Mouse (Mus musculus) forebrain, embryonic 13.5 days (tissue): Measurements from ENCODE around the gene Ebi3. TPM values are rescaled to one million over a fixed set of nuclear protein-coding genes. Genes with fewer than 3 reads are reported as not detected.
A peak's percentile ranks its signal among the peaks of the same experiment; 100 is the strongest.
"Not testable (repeated sequence)": the region's sequence is repeated elsewhere in the genome, so short reads cannot be mapped to it uniquely, and the experiment has no call there.

Experiments used
- ATAC-seq: fragments of 200-750 bp; cut with Nextera tagmentation; 2 replicates; pipeline ENCODE4 v1.8.0; 2017
- H3K27ac ChIP-seq: fragments of 300-500 bp; sonication (generic); 2 replicates; pipeline ENCODE4 v1.5.1; 2015; ENCODE audit warnings: inconsistent platforms, mild to moderate bottlenecking, moderate library complexity
- H3K27me3 ChIP-seq: fragments of 300-500 bp; sonication (generic); 2 replicates; pipeline ENCODE4 v1.6.1; 2015; ENCODE audit warnings: mild to moderate bottlenecking, inconsistent platforms
- H3K36me3 ChIP-seq: fragments of 300-500 bp; sonication (generic); 2 replicates; pipeline ENCODE4 v1.6.1; 2015; ENCODE audit warnings: mild to moderate bottlenecking, inconsistent platforms; ENCODE audit not compliant: poor library complexity, severe bottlenecking
- H3K4me1 ChIP-seq: fragments of 300-500 bp; sonication (generic); 2 replicates; pipeline ENCODE4 v1.6.1; 2015; ENCODE audit warnings: inconsistent platforms
- H3K4me2 ChIP-seq: fragments of 300-500 bp; sonication (generic); 2 replicates; pipeline ENCODE4 v1.6.1; 2015; ENCODE audit warnings: inconsistent platforms, mild to moderate bottlenecking, moderate library complexity
- H3K4me3 ChIP-seq: fragments of 300-500 bp; sonication (generic); 2 replicates; pipeline ENCODE4 v1.5.1; 2015; ENCODE audit warnings: mild to moderate bottlenecking, inconsistent platforms
- H3K9ac ChIP-seq: fragments of 300-500 bp; sonication (generic); 2 replicates; pipeline ENCODE4 v1.6.1; 2015; ENCODE audit warnings: mild to moderate bottlenecking, inconsistent platforms
- H3K9me3 ChIP-seq: fragments of 300-500 bp; sonication (generic); replicated peaks from 2 replicates; pipeline ENCODE4 v1.6.1; 2016; ENCODE audit warnings: inconsistent platforms
- WGBS: fragments of 180-500 bp; shearing (Covaris S2); methylation state at CpG from one replicate; pipeline ENCODE4 v1.1.7; 2015; 5-methylcytosine and 5-hydroxymethylcytosine counted together
- polyA plus RNA-seq: library from polyadenylated mRNA; unstranded; fragments of >200 nt; fragmentation: Nextera tagmentation; extraction: Ambion mirVana; gene quantifications from 2 replicates; pipeline ENCODE4 v1.2.1, GENCODE M21; 2015

Ebi3 gene
- 2.4 and 2.6 TPM in 2 replicates for polyA plus RNA-seq

DNA sequence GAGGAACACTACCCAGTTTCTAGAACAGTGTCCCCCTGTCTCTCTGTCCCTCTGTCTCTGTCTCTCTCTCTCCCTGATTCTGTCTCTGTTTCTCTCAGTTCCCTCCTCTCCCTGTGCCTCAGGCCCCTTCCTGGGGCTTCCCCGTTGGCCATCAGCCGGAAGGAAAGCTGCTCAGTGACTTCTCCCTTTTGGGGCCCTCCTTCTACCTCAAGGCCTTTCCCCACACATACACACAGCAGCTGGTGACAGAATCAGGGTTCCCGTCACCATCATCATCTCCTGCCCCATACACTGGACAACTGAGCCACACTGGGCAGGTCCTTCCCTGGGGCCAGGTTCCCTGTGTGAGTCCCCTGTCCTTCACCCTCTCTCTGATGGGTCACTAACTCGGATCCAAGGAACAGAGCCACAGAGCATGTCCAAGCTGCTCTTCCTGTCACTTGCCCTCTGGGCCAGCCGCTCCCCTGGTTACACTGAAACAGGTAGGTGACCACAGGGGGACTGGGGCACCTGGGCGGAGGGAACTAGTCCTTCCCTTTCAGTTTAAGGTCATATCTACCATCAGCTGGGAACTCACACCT, at the start of gene Ebi3:
TSS of gene Ebi3 (plus strand) at position 194 of the 581 bp plus-strand sequence.
- Histone ChIP-seq H3K27me3 (peaks cover 33% of the 10 kb centered on the region), H3K9me3 (no peaks in the 10 kb centered on the region), H3K27ac (no peak within 1 kb of the TSS), H3K9ac (0 out of 2 replicates have a peak within 1 kb of the TSS, but pooled peaks have one; percentile 2), H3K36me3 (no peaks in the 10 kb centered on the region), H3K4me2 (no peak within 1 kb of the TSS), H3K4me3 (no peak within 1 kb of the TSS), H3K4me1 (peaks cover 17% of the 10 kb centered on the region)
- WGBS, result 86% methylated on average over 6 of the region's 6 CpGs
- ATAC-seq, result no peak

DNA sequence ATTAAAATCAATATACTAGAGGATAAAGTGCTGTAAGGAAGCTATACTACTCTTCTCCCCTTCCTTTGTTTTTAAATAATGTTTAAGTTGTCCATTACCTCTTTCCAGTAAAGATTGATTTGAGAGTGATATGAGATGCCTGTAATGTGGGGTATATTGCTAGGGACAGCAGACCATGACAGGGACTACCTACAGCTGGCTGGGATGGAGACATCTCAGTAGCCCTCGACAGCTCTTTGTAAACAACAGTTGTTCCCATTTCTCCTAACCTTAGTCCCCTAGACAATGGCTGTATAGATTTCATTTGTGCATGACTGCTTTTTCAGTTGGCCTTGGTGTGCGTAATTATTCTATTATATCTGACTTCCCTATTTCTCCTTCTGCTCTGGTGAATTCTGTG, 49.4 kb upstream of the Ebi3 start:
- no peak for ATAC-seq
- H3K4me3 ChIP-seq, result no peak overlapping the region
- 73% methylated on average over 2 of the region's 2 CpGs for WGBS

DNA sequence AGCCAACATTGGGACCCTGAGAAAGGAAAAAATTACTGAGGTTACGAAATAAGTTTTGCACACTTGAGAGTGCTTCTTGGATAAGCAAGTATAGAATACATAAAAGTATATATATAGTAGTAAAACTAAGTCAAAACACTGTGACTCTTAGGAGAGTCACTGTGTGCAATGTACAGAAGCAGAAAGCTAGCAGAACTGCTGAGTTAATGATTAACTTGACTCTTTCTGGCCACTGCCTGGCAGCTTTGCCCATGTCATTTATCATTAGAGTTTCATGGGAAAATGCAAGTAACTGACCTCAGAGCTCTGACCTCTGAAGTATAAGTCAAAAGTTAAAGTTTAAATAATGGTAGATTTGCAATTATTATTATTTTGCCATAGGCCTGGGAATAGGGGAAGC, 48.8 kb upstream of the Ebi3 start:
- WGBS, result 94% methylated on average over 1 of the region's 1 CpGs
- Histone ChIP-seq H3K4me1 (no peaks in the 10 kb centered on the region), H3K36me3 (no peaks in the 10 kb centered on the region; the same call in 1 of the 2 replicates), H3K4me3 (no peak overlapping the region), H3K4me2 (no peak overlapping the region), H3K9me3 (no peaks in the 10 kb centered on the region; the same call in 1 of the 2 replicates), H3K27ac (no peak overlapping the region), H3K27me3 (no peaks in the 10 kb centered on the region), H3K9ac (no peak overlapping the region)
- no peak for ATAC-seq

More for the DNA sequence above, 49.4 kb upstream of the Ebi3 start:
- Histone ChIP-seq H3K9ac (no peak overlapping the region), H3K9me3 (peaks cover 3% of the 10 kb centered on the region; the same call in 1 of the 2 replicates), H3K4me1 (no peaks in the 10 kb centered on the region), H3K27me3 (no peaks in the 10 kb centered on the region), H3K4me2 (no peak overlapping the region), H3K36me3 (peaks cover 6% of the 10 kb centered on the region), H3K27ac (no peak overlapping the region)

GRCm38 (mm10) chr17:55904131-55904530, 48.3 kb upstream of the Ebi3 start:
- H3K27ac ChIP-seq, result no peak overlapping the region

DNA sequence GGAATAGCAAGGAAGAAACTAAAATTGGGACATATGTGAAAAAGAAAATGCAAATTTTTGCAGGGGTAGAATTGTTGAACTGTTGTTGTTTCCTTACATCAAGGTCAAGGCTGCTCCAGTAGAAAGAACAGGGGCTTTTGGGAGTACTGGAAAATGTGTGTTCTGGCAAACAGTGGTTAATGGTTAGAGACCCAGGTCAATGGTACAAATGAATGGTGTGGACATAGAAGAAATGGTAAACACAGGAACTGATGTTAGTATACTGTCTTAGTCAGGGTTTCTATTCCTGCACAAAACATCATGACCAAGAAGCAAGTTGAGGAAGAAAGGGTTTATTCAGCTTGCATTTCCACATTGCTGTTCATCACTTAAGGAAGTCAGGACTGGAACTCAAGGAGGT, 45.8 kb upstream of the Ebi3 start:
- no peak for ATAC-seq
- Histone ChIP-seq H3K9me3 (no peaks in the 10 kb centered on the region), H3K9ac (no peak overlapping the region), H3K36me3 (no peaks in the 10 kb centered on the region), H3K27ac (no peak overlapping the region), H3K4me1 (no peaks in the 10 kb centered on the region), H3K27me3 (no peaks in the 10 kb centered on the region), H3K4me3 (no peak overlapping the region), H3K4me2 (no peak overlapping the region)

More at GRCm38 (mm10) chr17:55904131-55904530, 48.3 kb upstream of the Ebi3 start:
- no peaks in the 10 kb centered on the region; the same call in 1 of the 2 replicates for H3K9me3 ChIP-seq
- WGBS, result 74% methylated on average over 6 of the region's 6 CpGs
- no peak overlapping the region for H3K4me3 ChIP-seq
- no peak overlapping the region for H3K9ac ChIP-seq
- no peak overlapping the region for H3K4me2 ChIP-seq
- no peaks in the 10 kb centered on the region; the same call in 1 of the 2 replicates for H3K36me3 ChIP-seq
- no peaks in the 10 kb centered on the region for H3K4me1 ChIP-seq
- no peak for ATAC-seq
- no peaks in the 10 kb centered on the region for H3K27me3 ChIP-seq

- Histone ChIP-seq H3K9ac (peak overlapping the region; percentile 82), H3K27me3 (no peaks in the 10 kb centered on the region), H3K36me3 (no peaks in the 10 kb centered on the region), H3K4me1 (peaks cover 7% of the 10 kb centered on the region), H3K27ac (peak overlapping the region; percentile 83), H3K4me3 (peak overlapping the region; percentile 56), H3K4me2 (peak overlapping the region; percentile 76), H3K9me3 (no peaks in the 10 kb centered on the region; the same call in 1 of the 2 replicates)
- WGBS, result 1% methylated on average over 32 of the region's 33 CpGs
- ATAC-seq, result peak; percentile 98
Observed at GRCm38 (mm10) chr17:55931553-55932502, 20.6 kb upstream of the Ebi3 start.

DNA sequence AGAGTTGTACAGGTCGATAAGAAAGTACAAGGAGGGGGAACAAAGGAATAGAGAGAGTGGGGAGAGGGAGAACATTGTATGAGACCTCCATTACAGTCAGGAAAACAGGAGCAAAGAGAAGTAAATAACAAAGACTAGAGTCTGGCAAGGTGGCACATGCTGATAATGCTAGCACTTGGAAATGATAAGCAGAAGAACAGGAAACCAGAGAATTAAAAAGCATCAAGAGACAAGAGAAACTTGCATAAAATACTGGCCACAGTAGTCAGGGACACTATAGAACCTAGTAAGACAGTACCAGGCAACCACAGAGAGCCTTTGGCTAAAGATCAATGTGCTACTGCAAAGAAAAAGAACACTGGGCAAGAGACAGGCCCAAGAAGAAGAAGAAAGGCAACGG, 19.8 kb upstream of the Ebi3 start:
- peaks cover 7% of the 10 kb centered on the region for H3K4me1 ChIP-seq
- H3K9me3 ChIP-seq, result peaks cover 4% of the 10 kb centered on the region; the same call in 1 of the 2 replicates
- H3K27ac ChIP-seq, result 0 out of 2 replicates have a peak overlapping the region, but pooled peaks have one; percentile 10
- no peaks in the 10 kb centered on the region for H3K27me3 ChIP-seq
- 74% methylated on average over 2 of the region's 2 CpGs for WGBS
- no peak overlapping the region for H3K9ac ChIP-seq
- H3K36me3 ChIP-seq, result no peaks in the 10 kb centered on the region
- peak overlapping the region; percentile 56 for H3K4me3 ChIP-seq
- H3K4me2 ChIP-seq, result peak overlapping the region; percentile 76
- 0 out of 2 replicates have a peak, but pooled peaks have one; percentile 4 for ATAC-seq

- WGBS, result 96% methylated on average over 15 of the region's 15 CpGs
- no peak overlapping the region for H3K4me2 ChIP-seq
- ATAC-seq, result no peak
Observed at GRCm38 (mm10) chr17:55933191-55933590, 19.2 kb upstream of the Ebi3 start.

DNA sequence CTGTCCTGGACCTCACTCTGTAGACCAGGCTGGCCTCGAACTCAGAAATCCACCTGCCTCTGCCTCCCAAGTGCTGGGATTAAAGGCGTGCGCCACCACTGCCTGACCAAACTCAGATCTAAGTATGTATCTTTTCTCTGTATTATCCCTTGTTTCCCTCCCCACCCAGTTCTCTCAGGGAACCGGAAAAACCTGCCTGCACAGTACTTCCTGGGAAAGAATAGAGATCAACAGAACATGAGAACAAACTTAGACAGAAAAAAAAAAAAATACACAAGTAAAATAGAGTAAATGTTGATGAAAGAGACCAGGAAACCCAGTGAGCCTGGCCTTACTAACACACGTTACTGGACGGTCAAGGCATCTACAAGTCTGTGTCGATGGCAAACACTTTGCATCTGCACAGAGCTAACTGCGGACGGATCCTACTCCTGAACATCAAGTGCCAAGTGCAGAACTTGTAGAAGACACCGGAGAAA, 8.0 kb upstream of the Ebi3 start:
- Histone ChIP-seq H3K27ac (peak overlapping the region; percentile 91; the same call in 1 of the 2 replicates), H3K9ac (peak overlapping the region; percentile 70; the same call in 1 of the 2 replicates), H3K4me2 (peak overlapping the region; percentile 73), H3K4me3 (peak overlapping the region; percentile 50), H3K36me3 (peaks cover 13% of the 10 kb centered on the region)
- H3K4me1 ChIP-seq, ATAC-seq, H3K9me3 ChIP-seq, H3K27me3 ChIP-seq: not testable (repeated sequence)
- WGBS, result 40% methylated on average over 10 of the region's 10 CpGs

More at GRCm38 (mm10) chr17:55933191-55933590, 19.2 kb upstream of the Ebi3 start:
- Histone ChIP-seq H3K27ac (no peak overlapping the region), H3K9me3 (peaks cover 7% of the 10 kb centered on the region; the same call in 1 of the 2 replicates), H3K4me3 (no peak overlapping the region), H3K9ac (no peak overlapping the region), H3K4me1 (peaks cover 7% of the 10 kb centered on the region), H3K36me3 (peaks cover 3% of the 10 kb centered on the region; the same call in 1 of the 2 replicates), H3K27me3 (no peaks in the 10 kb centered on the region)

DNA sequence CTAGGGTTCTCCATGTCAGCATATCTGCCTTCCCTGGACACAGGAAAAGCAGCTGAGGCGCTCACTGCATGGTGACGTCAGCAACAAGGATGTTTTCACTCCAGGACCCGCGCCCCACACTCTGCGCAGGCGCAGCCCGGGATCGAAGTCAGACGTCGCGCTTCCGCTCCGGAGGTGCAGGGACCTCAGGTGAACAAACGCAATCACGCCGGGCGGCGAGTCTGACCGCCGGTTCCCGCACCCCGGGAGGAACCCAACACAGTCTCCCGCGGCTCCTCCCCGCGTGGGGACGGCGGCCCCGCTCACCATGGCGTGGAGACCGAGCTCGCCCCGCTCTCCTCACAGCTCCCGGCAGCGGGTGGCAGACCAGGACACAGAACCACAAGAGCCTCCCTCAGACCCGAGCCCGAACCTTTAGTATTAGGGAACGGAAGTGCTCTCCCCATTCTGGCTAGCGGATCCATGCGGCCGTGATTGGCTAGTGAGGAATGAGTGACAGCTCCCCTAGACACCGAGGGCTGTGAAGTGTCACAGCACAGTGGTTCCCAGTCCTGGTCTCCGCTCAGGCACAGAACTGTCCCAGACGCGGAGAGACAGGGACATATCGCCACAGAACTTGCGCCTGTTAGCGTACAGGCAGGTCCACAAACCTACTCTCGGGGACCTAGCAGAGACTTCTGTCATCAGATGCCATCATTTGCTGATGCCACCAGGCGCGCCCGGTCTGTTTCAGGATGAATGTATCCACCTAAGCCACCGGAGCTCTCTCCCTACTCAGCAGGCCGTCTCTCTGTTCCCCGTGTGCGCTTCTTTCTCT, 7.4 kb upstream of the Ebi3 start:
- peak overlapping the region; percentile 73 for H3K4me2 ChIP-seq
- under 1% methylated on average over 56 of the region's 56 CpGs for WGBS
- H3K36me3 ChIP-seq, H3K9me3 ChIP-seq, H3K4me1 ChIP-seq, H3K27me3 ChIP-seq: not testable (repeated sequence)
- ATAC-seq, result peak; percentile 98
- peak overlapping the region; percentile 50 for H3K4me3 ChIP-seq
- peak overlapping the region; percentile 70 for H3K9ac ChIP-seq
- peak overlapping the region; percentile 91 for H3K27ac ChIP-seq

- Histone ChIP-seq H3K27ac (peak overlapping the region; percentile 91), H3K4me3 (peak overlapping the region; percentile 50), H3K4me1 (0 out of 2 replicates have a peak, but pooled peaks cover 3% of the 10 kb centered on the region), H3K36me3 (peaks cover 1% of the 10 kb centered on the region; the same call in 1 of the 2 replicates), H3K9ac (peak overlapping the region; percentile 70), H3K4me2 (peak overlapping the region; percentile 73), H3K27me3 (peaks cover 4% of the 10 kb centered on the region; the same call in 1 of the 2 replicates), H3K9me3 (no peaks in the 10 kb centered on the region)
- WGBS, result 37% methylated on average over 5 of the region's 5 CpGs
- no peak for ATAC-seq
Observed at GRCm38 (mm10) chr17:55945696-55946095, 6.7 kb upstream of the Ebi3 start.
